Mouse (Mus musculus) testis, adult 2 months (tissue): ENCODE measurements at regions not wholly inside any gene's neighbourhood (a gene's known extent, or its start where the extent isn't known, plus 50 kb on each side); places are given as distances from the start of the nearest gene placed in this dataset.

Experiments
- CTCF ChIP-seq: fragments of 200-500 bp; IDR thresholded peaks from 2 replicates; pipeline ENCODE4 v1.5.1; 2012; ENCODE audit warnings: low read depth, mild to moderate bottlenecking, inconsistent platforms, low read length, moderate library complexity; ENCODE audit not compliant: control insufficient read depth, insufficient read depth, insufficient replicate concordance
- POLR2A ChIP-seq: fragments of 200-500 bp; IDR thresholded peaks from 2 replicates; pipeline ENCODE4 v1.6.1; 2012; ENCODE audit warnings: low read depth, mild to moderate bottlenecking, inconsistent platforms, low read length, moderate library complexity; ENCODE audit not compliant: control insufficient read depth

DNA sequence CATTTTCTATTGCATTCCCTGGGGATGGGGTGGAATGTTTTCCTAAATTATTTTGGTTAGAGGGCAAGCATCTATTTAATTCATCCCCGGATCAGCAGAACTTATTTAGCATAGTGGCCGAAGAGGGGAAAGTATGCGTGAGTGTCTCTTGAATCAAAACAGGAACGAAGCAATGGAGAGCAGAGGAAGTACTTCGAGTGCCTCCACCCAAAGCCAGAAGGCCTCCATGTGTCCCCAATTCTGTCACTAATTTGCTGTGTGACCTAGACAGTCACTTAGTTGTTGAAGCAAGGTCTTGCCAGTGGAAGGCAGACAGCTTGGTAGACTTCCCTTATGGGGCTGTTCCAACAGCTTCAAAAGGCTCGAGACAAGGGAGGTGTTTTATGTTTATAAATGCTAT lies 233.3 kb downstream of the Pten start:
- no peak for TF ChIP-seq CTCF
- no peak for TF ChIP-seq POLR2A
